Mouse (Mus musculus) small intestine, adult 2 months (tissue): ENCODE measurements around the gene Faim2.

Experiments
- CTCF ChIP-seq: fragments of 200-500 bp; IDR thresholded peaks from 2 replicates; pipeline ENCODE4 v1.5.1; 2012; ENCODE audit warnings: low read depth, mild to moderate bottlenecking, control low read depth, inconsistent platforms, low read length, moderate library complexity, mixed read lengths; ENCODE audit not compliant: insufficient replicate concordance, insufficient read length; ENCODE audit errors: extremely low read depth
- POLR2A ChIP-seq: fragments of 200-500 bp; IDR thresholded peaks from 2 replicates; pipeline ENCODE4 v1.6.1; 2012; ENCODE audit warnings: low read depth, mild to moderate bottlenecking, control low read depth, inconsistent platforms, low read length, moderate library complexity

DNA sequence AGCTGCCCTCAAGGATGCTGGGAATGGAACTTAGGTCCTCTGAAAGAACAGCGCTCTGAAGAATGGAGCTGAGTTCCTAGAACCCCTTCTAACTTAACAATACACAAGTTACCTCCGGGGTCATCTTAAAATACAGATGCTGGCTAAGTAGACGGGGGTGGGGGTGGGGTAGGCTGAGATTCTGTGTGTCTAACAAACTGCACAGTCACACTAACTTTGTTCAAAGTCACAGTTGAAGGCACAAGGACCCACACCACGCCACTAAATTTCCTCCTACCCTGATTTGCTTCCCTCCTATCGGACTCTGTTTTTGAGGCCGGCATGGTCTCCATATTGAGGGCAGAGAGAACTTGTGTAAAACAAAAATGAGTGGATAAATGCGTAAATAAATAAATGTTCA, 55.0 kb downstream of the Faim2 start:
- no peak for TF ChIP-seq CTCF
- TF ChIP-seq POLR2A = no peak
